Mouse (Mus musculus): ENCODE data around the gene Gemin7.

DNA sequence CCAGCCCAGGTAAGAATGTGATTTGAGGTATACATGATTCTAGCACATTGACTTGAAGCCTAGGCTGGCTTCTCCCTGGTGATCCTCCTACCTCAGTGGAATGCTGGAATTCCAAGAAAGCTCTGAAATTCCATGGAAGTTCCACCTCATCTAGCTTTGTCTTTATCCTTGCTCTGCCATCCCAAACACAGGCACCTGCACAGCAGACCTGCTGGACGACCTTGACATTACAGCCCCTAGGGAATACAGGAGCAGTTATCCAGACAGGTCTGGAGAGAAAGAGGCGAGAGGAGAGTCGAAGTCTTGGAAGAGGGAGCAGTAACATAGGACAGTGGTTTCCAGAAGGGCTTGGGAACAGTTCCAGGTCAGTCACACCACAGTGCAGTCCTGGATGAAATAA is 7.7 kb downstream of the Gemin7 start:
- TF ChIP-seq CTCF (IDR thresholded peaks at IDR 0.05; ENCODE audit: extremely low read depth, insufficient read depth, insufficient read length, insufficient replicate concordance) = no peak
- no peak for TF ChIP-seq POLR2A (IDR thresholded peaks at IDR 0.05; ENCODE audit: low read depth, low read length)

All from spleen, adult 2 months (tissue).